Mouse (Mus musculus) lung, embryonic 14.5 days (tissue): ENCODE measurements around the gene Parp4. TPM values are rescaled to one million over a fixed set of nuclear protein-coding genes. Genes with fewer than 3 reads are reported as not detected.

Source experiments
- ATAC-seq: fragments of 200-750 bp; cut with Nextera tagmentation; 2 replicates; pipeline ENCODE4 v1.8.0; 2017; ENCODE audit warnings: mild to moderate bottlenecking, moderate TSS enrichment, moderate library complexity; ENCODE audit not compliant: insufficient read depth
- DNase-seq: peaks from one replicate; pipeline ENCODE4 v3.0.0-alpha.2; 2015
- H3K27ac ChIP-seq: fragments of 300-500 bp; sonication (generic); 2 replicates; pipeline ENCODE4 v1.5.1; 2014; ENCODE audit warnings: low read depth, mild to moderate bottlenecking, moderate library complexity
- H3K27me3 ChIP-seq: fragments of 300-500 bp; sonication (generic); 2 replicates; pipeline ENCODE4 v1.6.1; 2014; ENCODE audit warnings: low read length, control low read depth; ENCODE audit not compliant: insufficient read depth
- H3K36me3 ChIP-seq: fragments of 300-500 bp; sonication (generic); 2 replicates; pipeline ENCODE4 v1.6.1; 2014; ENCODE audit warnings: control low read depth; ENCODE audit not compliant: insufficient read depth
- H3K4me1 ChIP-seq: fragments of 300-500 bp; sonication (generic); 2 replicates; pipeline ENCODE4 v1.6.1; 2014; ENCODE audit warnings: antibody characterized with exemption, control low read depth; ENCODE audit not compliant: insufficient read depth
- H3K4me2 ChIP-seq: fragments of 300-500 bp; sonication (generic); 2 replicates; pipeline ENCODE4 v1.6.1; 2014; ENCODE audit warnings: mild to moderate bottlenecking
- H3K4me3 ChIP-seq: fragments of 300-500 bp; sonication (generic); 2 replicates; pipeline ENCODE4 v1.5.1; 2014; ENCODE audit warnings: low read depth, low read length
- H3K9ac ChIP-seq: fragments of 300-500 bp; sonication (generic); 2 replicates; pipeline ENCODE4 v1.6.1; 2014
- H3K9me3 ChIP-seq: fragments of 300-500 bp; sonication (generic); 2 replicates; pipeline ENCODE4 v1.6.1; 2016; ENCODE audit warnings: low read depth, low read length, control low read depth
- CTCF ChIP-seq: IDR thresholded peaks from 2 replicates; pipeline ENCODE4 v1.5.1; 2016; ENCODE audit warnings: antibody characterized with exemption, low read depth
- WGBS: fragments of 180-500 bp; shearing (Covaris S2); extraction: QIAGEN DNeasy Blood & Tissue Kit; methylation state at CpG from one replicate; pipeline ENCODE4 v1.1.7; 2014; 5-methylcytosine and 5-hydroxymethylcytosine counted together
- polyA plus RNA-seq: library from polyadenylated mRNA; unstranded; fragments of >200 nt; fragmentation: Nextera tagmentation; extraction: Ambion mirVana; gene quantifications from 2 replicates; pipeline ENCODE4 v1.2.1, GENCODE M21; 2014

Gene Parp4
- polyA plus RNA-seq, 1 experiment from 2014 or later: 4.0 TPM

GRCm38 (mm10) chr14:56581117-56581516 lies 5.7 kb downstream of the Parp4 start:
- Histone ChIP-seq H3K4me3 (no peak overlapping the region), H3K9ac (no peak overlapping the region), H3K36me3 (no peaks in the 10 kb centered on the region), H3K27ac (no peak overlapping the region), H3K9me3 (no peaks in the 10 kb centered on the region), H3K27me3 (no peaks in the 10 kb centered on the region), H3K4me2 (no peak overlapping the region), H3K4me1 (no peaks in the 10 kb centered on the region)
- 48% methylated on average over 5 of the region's 5 CpGs for WGBS
- no peak for ATAC-seq
- no peak for TF ChIP-seq CTCF
- no peak for DNase-seq

- DNase-seq (no peak), ATAC-seq (no peak)
- H3K9me3 ChIP-seq: no peaks in the 10 kb centered on the region
- H3K4me1 ChIP-seq: no peaks in the 10 kb centered on the region
- H3K4me2 ChIP-seq: no peak overlapping the region
- no peak for TF ChIP-seq CTCF
- no peak overlapping the region for H3K27ac ChIP-seq
- 82% methylated on average over 6 of the region's 6 CpGs for WGBS
- H3K36me3 ChIP-seq: no peaks in the 10 kb centered on the region
- no peak overlapping the region for H3K9ac ChIP-seq
- no peaks in the 10 kb centered on the region for H3K27me3 ChIP-seq
- no peak overlapping the region for H3K4me3 ChIP-seq
Measured at GRCm38 (mm10) chr14:56582294-56582693, 6.9 kb downstream of the Parp4 start.

DNA sequence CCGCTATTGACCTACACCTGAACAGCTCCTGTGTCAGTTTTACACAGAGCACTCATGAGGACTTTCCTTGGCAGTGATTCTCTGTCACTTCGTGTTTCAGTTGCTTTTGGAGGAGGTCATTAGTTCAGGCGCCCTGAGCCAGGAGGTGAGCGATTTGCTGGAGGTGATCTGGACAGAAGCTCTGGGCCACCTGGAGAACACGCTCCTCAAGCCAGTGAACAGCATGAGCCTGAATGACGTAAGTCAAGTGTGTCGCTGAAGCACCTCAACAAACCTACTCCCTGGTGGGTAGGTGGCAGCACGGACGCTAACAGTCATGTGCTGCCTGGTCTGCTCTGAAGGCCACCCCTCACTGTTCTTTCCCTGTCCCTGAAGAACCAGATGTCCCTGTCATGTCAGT lies 16.8 kb downstream of the Parp4 start:
- H3K9ac ChIP-seq: no peak overlapping the region
- no peak for ATAC-seq
- no peak overlapping the region for H3K4me3 ChIP-seq
- H3K4me2 ChIP-seq: no peak overlapping the region
- DNase-seq: no peak
- WGBS: 91% methylated on average over 9 of the region's 9 CpGs
- TF ChIP-seq CTCF: no peak
- H3K9me3 ChIP-seq: no peaks in the 10 kb centered on the region
- H3K4me1 ChIP-seq: no peaks in the 10 kb centered on the region
- H3K27me3 ChIP-seq: no peaks in the 10 kb centered on the region
- no peak overlapping the region for H3K27ac ChIP-seq
- H3K36me3 ChIP-seq: no peaks in the 10 kb centered on the region

DNA sequence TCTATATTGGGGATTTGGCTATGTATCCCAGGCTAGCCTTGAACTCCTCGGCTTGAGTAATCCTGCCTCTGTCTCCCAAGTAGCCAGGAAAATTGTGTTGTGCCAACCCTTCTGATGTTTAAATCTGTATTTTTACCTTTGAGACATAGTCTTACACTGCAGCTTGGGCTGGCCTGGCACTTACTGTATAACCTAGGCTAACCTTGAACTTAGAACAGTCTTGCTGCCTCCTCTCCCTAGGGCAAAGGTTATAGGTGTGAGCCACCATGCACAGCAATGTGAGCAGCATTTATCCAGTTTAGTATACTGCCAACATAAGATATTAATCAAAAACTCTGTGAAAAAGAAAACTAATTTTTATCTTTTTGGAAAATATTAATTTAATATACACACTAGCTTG lies 19.4 kb downstream of the Parp4 start:
- no peak for TF ChIP-seq CTCF
- no peak for ATAC-seq
- H3K9ac ChIP-seq: no peak overlapping the region
- no peak overlapping the region for H3K27ac ChIP-seq
- H3K4me2 ChIP-seq: no peak overlapping the region
- no peak overlapping the region for H3K4me3 ChIP-seq
- no peaks in the 10 kb centered on the region for H3K36me3 ChIP-seq
- WGBS: 86% methylated on average over 1 of the region's 1 CpGs
- no peak for DNase-seq
- H3K27me3 ChIP-seq: no peaks in the 10 kb centered on the region
- H3K9me3 ChIP-seq: no peaks in the 10 kb centered on the region
- no peaks in the 10 kb centered on the region for H3K4me1 ChIP-seq

DNA sequence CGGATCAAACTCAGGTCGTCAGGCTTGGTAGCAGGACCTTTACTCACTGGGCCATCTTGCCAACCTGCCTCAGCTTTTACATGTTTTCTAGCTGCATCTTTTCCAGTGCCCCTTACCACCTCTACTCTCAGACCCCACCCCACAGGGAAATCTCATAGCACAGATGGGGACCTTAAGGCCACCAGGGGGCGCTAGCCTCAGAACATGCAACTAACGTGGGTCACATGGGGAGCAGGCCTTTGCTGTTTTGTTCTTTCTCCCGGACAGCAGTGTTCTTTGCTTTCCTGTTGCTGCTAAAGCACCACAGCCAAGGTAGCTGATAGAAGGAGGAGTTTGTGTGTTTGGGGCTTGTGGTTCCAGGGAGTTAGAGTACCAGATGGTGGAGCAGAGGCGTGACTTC lies 23.3 kb downstream of the Parp4 start:
- Histone ChIP-seq H3K4me3 (no peak overlapping the region), H3K9ac (no peak overlapping the region), H3K27me3 (no peaks in the 10 kb centered on the region), H3K4me1 (no peaks in the 10 kb centered on the region), H3K9me3 (no peaks in the 10 kb centered on the region), H3K4me2 (no peak overlapping the region), H3K27ac (no peak overlapping the region), H3K36me3 (no peaks in the 10 kb centered on the region)
- no peak for ATAC-seq
- DNase-seq: peak; percentile 56
- 46% methylated on average over 6 of the region's 6 CpGs for WGBS
- TF ChIP-seq CTCF: peak; percentile 78

DNA sequence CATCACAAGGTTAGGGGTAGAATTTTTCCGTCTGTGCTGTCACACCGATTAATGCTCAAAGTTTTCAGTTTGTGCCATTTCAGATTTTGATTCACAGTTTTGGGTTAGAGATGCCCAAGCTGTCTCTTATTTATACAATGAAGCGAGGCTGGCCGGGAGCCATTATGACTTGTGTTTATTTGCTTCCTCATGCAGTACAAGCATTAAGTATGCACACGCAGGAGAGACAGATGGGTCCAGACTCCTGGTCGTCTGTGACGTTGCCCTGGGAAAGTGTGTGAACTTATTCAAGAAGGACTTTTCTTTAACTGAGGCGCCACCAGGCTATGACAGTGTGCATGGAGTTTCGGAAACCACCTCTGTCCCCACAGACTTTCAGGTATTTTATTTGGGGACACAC lies 26.6 kb downstream of the Parp4 start:
- H3K4me1 ChIP-seq: no peaks in the 10 kb centered on the region
- no peaks in the 10 kb centered on the region for H3K9me3 ChIP-seq
- TF ChIP-seq CTCF: no peak
- no peak overlapping the region for H3K27ac ChIP-seq
- DNase-seq (peak; percentile 74), ATAC-seq (peak; percentile 38; the same call in 1 of the 2 replicates)
- H3K4me2 ChIP-seq: no peak overlapping the region
- no peak overlapping the region for H3K4me3 ChIP-seq
- H3K9ac ChIP-seq: no peak overlapping the region
- H3K36me3 ChIP-seq: no peaks in the 10 kb centered on the region
- H3K27me3 ChIP-seq: no peaks in the 10 kb centered on the region
- 56% methylated on average over 9 of the region's 9 CpGs for WGBS

- H3K4me1 ChIP-seq: no peaks in the 10 kb centered on the region
- no peak overlapping the region for H3K4me3 ChIP-seq
- H3K9ac ChIP-seq: no peak overlapping the region
- H3K36me3 ChIP-seq: no peaks in the 10 kb centered on the region
- WGBS: 84% methylated on average over 5 of the region's 5 CpGs
- no peak for TF ChIP-seq CTCF
- H3K27ac ChIP-seq: no peak overlapping the region
- H3K27me3 ChIP-seq: no peaks in the 10 kb centered on the region
- ATAC-seq (no peak), DNase-seq (no peak)
- no peaks in the 10 kb centered on the region for H3K9me3 ChIP-seq
- H3K4me2 ChIP-seq: no peak overlapping the region
Measured at GRCm38 (mm10) chr14:56604438-56604837, 29.0 kb downstream of the Parp4 start.

DNA sequence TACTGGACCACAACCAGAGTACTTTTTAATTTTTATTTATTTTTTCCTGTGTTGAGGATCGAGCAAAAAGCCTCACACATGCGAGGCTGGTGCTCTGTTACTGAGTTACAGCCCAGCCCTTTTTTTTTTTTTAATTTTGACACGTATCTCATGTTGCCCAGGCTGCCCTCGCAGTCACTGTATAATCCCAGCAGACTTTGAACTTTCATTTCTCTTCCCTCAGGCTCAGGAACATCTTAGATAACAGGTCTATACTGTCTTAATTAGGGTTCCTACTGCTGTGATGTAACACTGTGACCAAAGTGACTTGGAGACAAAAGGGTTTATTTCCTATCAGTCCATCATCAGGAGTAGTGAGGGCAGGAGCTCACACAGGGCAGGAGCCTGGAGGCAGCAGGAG lies 29.7 kb downstream of the Parp4 start:
- no peak for ATAC-seq

More for the DNA sequence above, 29.7 kb downstream of the Parp4 start:
- Histone ChIP-seq H3K27me3 (no peaks in the 10 kb centered on the region), H3K4me3 (no peak overlapping the region), H3K9me3 (no peaks in the 10 kb centered on the region), H3K36me3 (no peaks in the 10 kb centered on the region; the same call in 1 of the 2 replicates), H3K4me2 (no peak overlapping the region), H3K4me1 (no peaks in the 10 kb centered on the region), H3K9ac (no peak overlapping the region), H3K27ac (no peak overlapping the region)
- no peak for DNase-seq
- no peak for TF ChIP-seq CTCF
- 73% methylated on average over 4 of the region's 4 CpGs for WGBS
